Mouse (Mus musculus): ENCODE data around the gene Greb1.

The Greb1 gene

DNA sequence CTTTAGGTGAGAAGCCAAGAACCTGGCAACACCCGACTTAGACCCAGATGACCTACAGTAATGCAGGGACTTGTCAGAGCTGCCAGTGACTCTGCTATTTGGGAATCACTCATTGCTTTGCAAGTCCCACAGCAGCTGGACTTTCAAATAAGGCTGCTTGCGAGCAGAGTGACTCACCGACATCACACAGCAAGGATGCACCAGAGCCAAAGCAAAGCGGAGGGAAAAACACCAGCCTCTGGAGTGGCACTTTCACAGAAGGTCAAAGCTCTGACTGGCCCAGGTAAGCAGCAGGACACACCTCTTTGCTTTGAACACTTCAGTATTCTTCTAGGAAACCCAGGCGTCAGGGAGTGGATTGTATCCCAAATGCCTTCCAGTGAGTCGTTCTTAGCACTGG is 164.9 kb downstream of the Greb1 start:
- DNase-seq (ENCODE audit: low read depth, low spot score), result no peak

DNA sequence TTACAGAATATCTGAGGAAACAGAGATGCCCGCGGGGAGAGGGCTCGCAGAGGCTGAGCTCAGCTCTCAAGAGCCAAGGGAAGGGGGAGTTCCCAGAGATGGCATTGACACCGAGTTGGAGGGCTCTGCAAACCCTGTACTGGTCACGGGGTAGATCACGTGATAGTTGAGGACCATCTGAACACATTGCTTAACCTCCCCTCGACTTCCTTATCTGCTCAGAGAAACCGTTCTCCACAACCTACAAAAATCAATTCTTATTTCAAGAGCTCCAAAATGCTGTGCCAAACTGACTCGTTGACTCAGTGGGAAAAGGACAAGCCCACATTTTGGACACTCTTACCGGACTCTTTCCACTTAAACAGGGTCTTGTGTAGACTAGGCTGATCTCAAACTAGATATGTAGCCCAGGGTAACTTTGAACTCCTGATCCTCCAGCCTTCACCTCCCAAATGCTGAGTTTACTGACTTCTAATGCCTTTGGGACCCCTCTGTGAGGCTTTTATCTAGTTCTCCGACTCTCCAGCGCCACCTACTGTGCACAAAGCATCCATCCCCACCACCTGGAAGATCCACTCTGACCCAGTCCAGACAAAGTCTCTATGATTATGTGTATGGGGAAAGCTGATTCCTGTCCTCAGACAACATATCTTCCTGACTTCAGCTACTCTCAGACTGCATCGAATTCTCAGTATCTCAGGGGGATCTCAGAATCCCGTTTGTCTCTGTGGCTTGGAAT is 166.4 kb downstream of the Greb1 start:
- no peak for DNase-seq (ENCODE audit: low read depth, low spot score)

DNA sequence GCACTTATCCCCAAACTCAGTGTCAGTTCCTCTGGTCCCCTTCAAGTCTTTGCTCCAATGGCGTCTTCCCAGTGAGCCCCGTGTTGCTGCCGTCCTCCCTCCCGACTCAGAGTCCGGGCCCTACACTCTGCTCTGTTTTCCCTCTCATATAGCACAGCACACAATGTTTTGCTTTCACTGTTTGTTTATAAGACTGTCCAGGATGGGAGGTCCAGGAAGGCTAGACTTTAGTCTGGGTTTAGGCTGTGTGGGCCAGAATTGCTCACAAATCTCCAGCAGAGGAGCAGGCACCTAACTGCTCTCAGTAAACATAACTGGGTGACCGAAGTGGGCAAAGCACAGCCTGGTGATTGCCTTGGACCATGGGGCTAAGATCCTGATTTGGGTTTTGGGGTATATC is 167.5 kb downstream of the Greb1 start:
- DNase-seq (ENCODE audit: low read depth, low spot score), result no peak

DNA sequence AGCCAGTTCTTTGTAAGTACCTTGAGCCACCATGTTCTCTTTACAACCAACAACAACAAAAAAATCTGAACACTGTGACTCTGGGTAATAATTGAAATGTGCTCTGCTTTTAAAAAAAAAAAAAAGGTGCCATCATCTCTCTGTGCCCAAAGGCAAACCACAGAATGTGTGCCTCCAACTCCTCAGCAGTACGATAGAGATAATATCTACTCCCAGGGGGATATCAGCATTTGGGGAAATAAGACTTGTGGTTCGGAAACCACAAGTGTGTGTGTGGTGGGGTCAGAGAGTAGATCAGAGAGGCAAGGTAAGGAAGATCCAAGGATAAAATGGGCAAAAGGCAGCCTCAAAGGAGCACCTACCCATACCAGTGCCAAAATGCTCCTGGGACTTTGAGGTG is 169.3 kb downstream of the Greb1 start:
- no peak for DNase-seq (ENCODE audit: low read depth, low spot score)

DNA sequence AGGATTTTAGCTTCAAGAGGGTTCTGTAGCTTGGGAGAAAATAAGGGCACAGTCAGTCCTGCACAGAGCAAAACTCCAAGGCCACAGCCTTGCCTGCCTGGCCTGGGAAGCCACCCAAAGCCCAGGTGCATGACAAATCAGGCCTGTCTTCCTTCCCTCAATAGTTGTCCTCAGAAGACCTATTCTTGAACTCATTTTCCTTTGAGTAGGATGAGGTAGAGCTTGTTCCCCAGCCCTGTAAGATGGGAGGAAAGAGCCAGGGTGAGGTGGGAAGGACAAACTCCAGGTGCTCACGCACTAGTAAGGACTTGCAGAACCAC is 169.9 kb downstream of the Greb1 start:
- no peak for DNase-seq (ENCODE audit: low read depth, low spot score)

DNA sequence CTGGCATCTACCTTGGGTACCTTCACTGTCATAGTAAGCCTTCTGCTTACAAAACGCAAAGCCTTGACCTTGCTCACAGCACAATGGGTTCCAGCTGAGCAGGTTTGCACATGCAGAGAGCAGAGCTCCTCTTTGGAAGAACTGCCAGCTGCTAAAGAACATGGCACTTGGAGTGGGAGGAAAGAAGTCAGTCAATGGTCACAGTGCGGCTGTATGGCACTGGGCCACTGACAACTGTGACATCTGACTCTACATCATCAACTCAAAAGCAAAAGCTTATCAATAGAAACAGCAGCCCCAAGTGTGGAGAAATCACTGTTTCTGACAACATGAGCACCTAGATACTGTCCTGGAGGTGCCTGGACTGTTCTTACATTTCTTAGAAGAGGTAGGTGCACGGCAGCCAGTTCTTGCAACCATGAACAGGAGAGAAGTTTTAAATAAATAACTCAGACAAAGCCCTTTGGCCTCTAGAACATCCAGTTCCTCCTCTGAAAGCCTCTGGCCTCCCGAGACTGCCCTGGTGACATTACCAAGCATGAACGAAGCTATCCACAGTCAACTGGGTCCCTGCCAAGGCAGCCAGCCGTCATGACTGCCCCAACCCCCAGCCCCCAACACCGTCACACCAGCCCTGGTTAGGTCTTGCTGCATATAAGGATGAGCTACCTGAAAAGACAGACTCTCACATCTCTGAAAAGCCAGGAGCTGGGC is 170.4 kb downstream of the Greb1 start:
- DNase-seq (ENCODE audit: low read depth, low spot score), result no peak

All from telencephalon, adult 2 months (tissue).